Mouse (Mus musculus) cortical plate, adult 2 months (tissue): ENCODE measurements around the gene Psap.

Experiments
- CTCF ChIP-seq: fragments of 200-500 bp; IDR thresholded peaks from 2 replicates; pipeline ENCODE4 v1.5.1; 2011; ENCODE audit warnings: mild to moderate bottlenecking, control low read depth, low read length; ENCODE audit not compliant: insufficient read depth; ENCODE audit errors: extremely low read depth
- POLR2A ChIP-seq: fragments of 200-500 bp; IDR thresholded peaks from 2 replicates; pipeline ENCODE4 v1.6.1; 2011; ENCODE audit warnings: mild to moderate bottlenecking, low read length, control low read depth; ENCODE audit not compliant: insufficient read depth; ENCODE audit errors: extremely low read depth

GRCm38 (mm10) chr10:60346701-60347405, 69.4 kb downstream of the Psap start, which contains the start of gene Vsir:
- TF ChIP-seq POLR2A (0 out of 2 replicates have a peak, but pooled peaks have one; percentile 17), CTCF (no peak; the same call in 1 of the 2 replicates)
